Mouse (Mus musculus): Measurements from ENCODE around the gene Apc2.
A peak's percentile ranks its signal among the peaks of the same experiment; 100 is the strongest.

The Apc2 gene

GRCm38 (mm10) chr10:80294311-80294710, 1.5 kb upstream of the Apc2 start:
- no peak for DNase-seq (ENCODE audit: low read depth, low spot score)

GRCm38 (mm10) chr10:80294788-80295303, 931 bp upstream of the Apc2 start:
- DNase-seq (ENCODE audit: low read depth, low spot score): no peak

GRCm38 (mm10) chr10:80296824-80297223, 1.0 kb downstream of the Apc2 start:
- no peak for DNase-seq (ENCODE audit: low read depth, low spot score)

GRCm38 (mm10) chr10:80297526-80298133, 1.9 kb downstream of the Apc2 start:
- no peak for DNase-seq (ENCODE audit: low read depth, low spot score)

- DNase-seq (ENCODE audit: low read depth, low spot score): no peak
Measured at GRCm38 (mm10) chr10:80298571-80299281, 2.9 kb downstream of the Apc2 start.

- no peak for DNase-seq (ENCODE audit: low read depth, low spot score)
Measured at GRCm38 (mm10) chr10:80299301-80299700, 3.5 kb downstream of the Apc2 start.

- no peak for DNase-seq (ENCODE audit: low read depth, low spot score)
Measured at GRCm38 (mm10) chr10:80299824-80300223, 4.0 kb downstream of the Apc2 start.

GRCm38 (mm10) chr10:80300672-80301181, 5.0 kb downstream of the Apc2 start:
- no peak for DNase-seq (ENCODE audit: low read depth, low spot score)

- no peak for DNase-seq (ENCODE audit: low read depth, low spot score)
Measured at GRCm38 (mm10) chr10:80301256-80302081, 5.7 kb downstream of the Apc2 start.

GRCm38 (mm10) chr10:80302082-80302355, 6.2 kb downstream of the Apc2 start:
- no peak for DNase-seq (ENCODE audit: low read depth, low spot score)

- DNase-seq (ENCODE audit: low read depth, low spot score): no peak
Measured at GRCm38 (mm10) chr10:80302471-80302881, 6.7 kb downstream of the Apc2 start.

- DNase-seq (ENCODE audit: low read depth, low spot score): no peak
Measured at GRCm38 (mm10) chr10:80304458-80304857, 8.7 kb downstream of the Apc2 start.

GRCm38 (mm10) chr10:80304862-80305261, 9.1 kb downstream of the Apc2 start:
- DNase-seq (ENCODE audit: low read depth, low spot score): peak; percentile 64

GRCm38 (mm10) chr10:80311560-80311959, 15.8 kb downstream of the Apc2 start:
- no peak for DNase-seq (ENCODE audit: low read depth, low spot score)

GRCm38 (mm10) chr10:80312586-80313504, 17.1 kb downstream of the Apc2 start:
- no peak for DNase-seq (ENCODE audit: low read depth, low spot score)

GRCm38 (mm10) chr10:80313627-80314201, 17.9 kb downstream of the Apc2 start:
- DNase-seq (ENCODE audit: low read depth, low spot score): no peak

- DNase-seq (ENCODE audit: low read depth, low spot score): no peak
Measured at GRCm38 (mm10) chr10:80314494-80315001, 18.8 kb downstream of the Apc2 start.

GRCm38 (mm10) chr10:80315315-80315714, 19.5 kb downstream of the Apc2 start:
- no peak for DNase-seq (ENCODE audit: low read depth, low spot score)

GRCm38 (mm10) chr10:80316359-80316781, 20.6 kb downstream of the Apc2 start:
- DNase-seq (ENCODE audit: low read depth, low spot score): no peak

GRCm38 (mm10) chr10:80317011-80317410, 21.2 kb downstream of the Apc2 start:
- no peak for DNase-seq (ENCODE audit: low read depth, low spot score)

- peak; percentile 94 for DNase-seq (ENCODE audit: low read depth, low spot score)
Measured at GRCm38 (mm10) chr10:80320340-80320760, 24.6 kb downstream of the Apc2 start, which contains the start of gene 2310011J03Rik. TSS of gene 2310011J03Rik (minus strand) at chr10:80320537.
